Mouse (Mus musculus): ENCODE measurements at regions not wholly inside any gene's neighbourhood (a gene's known extent, or its start where the extent isn't known, plus 50 kb on each side); places are given as distances from the start of the nearest gene placed in this dataset.

- DNase-seq (ENCODE audit: low spot score): no peak
These were observed 68.1 kb upstream of the Ppm1j start for GRCm38 (mm10) chr3:104712711-104713110.

DNA sequence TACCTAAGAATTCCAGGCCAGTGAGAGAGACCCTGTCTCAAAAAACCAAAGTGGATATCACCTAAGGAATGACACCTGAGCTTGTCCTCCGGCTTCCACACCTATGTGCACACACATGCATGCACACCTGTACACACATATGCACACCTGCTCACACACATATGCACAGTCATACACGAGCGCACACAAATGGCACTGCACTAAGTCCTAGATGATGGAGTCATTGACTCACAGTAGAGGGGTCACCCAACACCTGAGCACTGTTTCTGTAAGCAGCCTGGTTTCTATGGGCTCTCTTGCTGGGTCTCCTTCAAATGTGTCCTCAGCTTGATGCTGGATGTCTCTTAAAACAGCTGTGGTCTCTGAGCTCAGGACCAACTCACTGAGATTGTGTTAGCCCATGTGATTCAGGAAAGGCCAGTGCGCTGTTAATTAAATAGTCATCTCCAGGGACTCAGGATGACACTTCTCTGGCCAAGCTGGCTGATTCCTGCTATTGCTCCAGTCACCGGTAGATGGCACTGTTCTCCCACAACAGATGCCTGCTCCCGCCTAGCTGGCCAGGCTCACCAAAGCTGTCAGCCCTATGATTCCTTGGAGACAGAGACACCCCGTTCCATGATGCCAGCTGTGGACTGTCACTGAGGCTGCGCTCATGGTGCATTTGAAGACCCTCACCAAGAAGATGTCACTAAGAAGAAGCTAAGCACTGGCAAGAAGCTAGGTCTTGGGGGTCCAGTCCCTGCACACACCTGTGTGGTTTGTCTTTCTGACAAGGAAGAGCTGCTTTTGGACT, 66.8 kb upstream of the Ppm1j start:
- DNase-seq (ENCODE audit: low spot score): peak; percentile 68

DNA sequence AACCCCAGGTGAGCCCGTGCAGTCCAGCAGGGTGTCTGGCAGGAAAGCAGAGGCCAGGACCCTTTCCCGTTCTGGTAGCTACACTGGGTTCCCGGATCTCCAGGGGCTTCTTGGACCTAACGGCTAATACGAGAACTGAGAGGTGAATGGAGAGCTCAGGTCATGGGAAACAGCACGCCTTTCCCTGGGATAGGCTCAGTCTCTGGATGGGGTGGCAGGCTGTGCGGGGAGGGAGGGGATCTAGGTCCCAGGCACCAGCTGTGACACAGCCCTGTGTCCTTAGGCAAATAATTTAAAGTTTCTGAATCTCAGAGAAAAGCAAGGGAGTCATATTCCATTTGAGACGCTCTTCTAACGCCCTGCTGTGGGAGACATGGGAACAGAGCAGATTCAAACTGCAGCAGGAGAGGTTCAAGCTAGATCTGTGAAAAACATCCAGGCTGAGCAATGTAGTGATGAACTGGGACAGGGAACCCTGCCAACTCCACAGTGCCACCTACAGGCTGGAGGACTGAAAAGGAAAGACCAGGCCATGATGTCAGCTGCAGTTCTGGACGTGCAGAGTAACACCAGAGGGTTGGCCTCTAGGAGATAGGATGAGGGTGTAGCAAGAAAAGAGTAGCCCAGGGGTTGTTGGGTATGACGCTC, 66.1 kb upstream of the Ppm1j start:
- DNase-seq (ENCODE audit: low spot score): peak; percentile 51

Data from urinary bladder, postnatal 14 days (tissue).